Mouse (Mus musculus): ENCODE measurements at regions not wholly inside any gene's neighbourhood (a gene's known extent, or its start where the extent isn't known, plus 50 kb on each side); places are given as distances from the start of the nearest gene placed in this dataset.

DNA sequence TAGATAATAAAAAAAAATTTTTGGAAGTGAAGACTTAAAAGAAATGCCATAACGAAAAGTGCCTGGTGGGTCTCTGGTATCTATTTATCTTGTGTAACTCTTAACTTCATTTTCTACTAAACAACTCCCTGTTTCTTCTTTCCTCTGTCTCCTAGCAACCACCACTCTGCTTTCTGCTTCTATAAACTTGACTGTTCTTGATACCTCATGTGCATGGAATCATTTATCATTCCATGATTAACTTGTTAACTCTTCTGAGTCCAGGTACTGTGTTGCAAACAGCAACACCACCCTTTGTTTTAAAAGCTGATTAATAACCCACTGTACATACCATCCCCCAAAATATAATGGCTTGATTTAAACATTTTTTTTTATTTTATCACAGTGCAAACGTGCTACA, 325.0 kb downstream of the Mettl4 start:
- in situ Hi-C loops (cut with MboI, MseI) = no loop called here

DNA sequence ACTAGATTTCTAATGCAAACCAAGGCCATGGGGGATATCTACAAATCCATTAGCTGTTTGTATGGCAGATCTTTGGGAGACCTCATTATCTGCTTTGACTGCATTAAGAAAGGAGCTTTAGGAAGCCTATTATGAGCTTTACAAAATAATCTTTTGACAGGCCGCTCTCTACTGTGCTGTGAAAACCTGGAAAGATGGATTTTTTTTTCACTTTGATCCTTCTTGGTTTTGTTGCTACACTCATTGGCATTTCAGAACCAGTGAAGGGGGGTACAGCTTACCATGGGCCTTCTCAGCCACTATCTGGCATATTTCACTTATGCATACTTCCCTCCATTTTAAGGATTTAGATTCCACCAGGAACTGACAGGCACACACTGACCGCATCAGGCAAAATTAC, 366.8 kb downstream of the Mettl4 start:
- in situ Hi-C loops (cut with MboI, MseI) = no loop called here

GRCm38 (mm10) chr17:94335688-94336087, 414.1 kb downstream of the Mettl4 start:
- in situ Hi-C loops (cut with MboI, MseI) = no loop called here

DNA sequence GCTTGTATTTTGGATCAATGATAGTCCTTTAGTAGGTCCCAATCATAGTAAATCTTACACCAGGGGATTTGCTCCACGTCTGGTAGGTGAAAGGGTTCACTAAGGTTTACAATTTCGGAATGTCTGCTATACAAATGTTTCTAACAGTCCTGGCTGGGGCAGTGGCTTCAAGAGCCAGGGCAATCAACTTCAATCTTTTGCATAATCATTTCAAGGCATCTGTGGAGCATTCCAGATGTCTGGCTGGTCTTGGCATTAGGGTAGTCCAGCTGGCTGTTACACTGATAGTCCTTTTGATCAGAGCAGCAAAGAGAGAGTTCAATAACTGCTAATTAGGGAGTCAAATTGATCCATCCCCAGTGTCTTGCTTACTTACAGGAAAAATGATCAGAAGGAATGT, 423.6 kb downstream of the Mettl4 start:
- in situ Hi-C loops (cut with MboI, MseI) = no loop called here

DNA sequence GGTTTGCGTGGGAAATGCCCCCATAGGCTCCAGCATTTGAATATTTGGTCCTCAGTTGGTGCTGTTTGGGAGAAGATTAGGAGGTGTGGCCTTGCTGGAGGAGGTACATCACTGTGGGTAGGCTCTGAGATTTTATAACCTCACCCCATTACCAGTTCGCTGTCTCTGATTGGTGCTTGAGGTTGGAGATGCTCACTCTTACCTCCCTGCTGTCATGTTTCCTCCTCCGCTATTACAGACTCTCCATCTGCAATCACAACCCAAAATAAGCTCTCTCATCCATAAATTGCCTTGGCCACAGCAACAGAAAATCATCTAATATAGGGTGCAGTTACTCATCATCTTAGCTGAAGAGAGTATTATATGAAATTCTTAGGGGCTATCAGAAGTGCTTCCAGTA, 458.6 kb downstream of the Mettl4 start:
- in situ Hi-C loops (cut with MboI, MseI) = no loop called here

GRCm38 (mm10) chr17:94287612-94288159, 462.1 kb downstream of the Mettl4 start:
- in situ Hi-C loops (cut with MboI, MseI) = loop anchor here in 1 of 2 experiments (10.0 kb wide), 1 partner anchor 123 kb away; no protein-coding TSS in a partner anchor

DNA sequence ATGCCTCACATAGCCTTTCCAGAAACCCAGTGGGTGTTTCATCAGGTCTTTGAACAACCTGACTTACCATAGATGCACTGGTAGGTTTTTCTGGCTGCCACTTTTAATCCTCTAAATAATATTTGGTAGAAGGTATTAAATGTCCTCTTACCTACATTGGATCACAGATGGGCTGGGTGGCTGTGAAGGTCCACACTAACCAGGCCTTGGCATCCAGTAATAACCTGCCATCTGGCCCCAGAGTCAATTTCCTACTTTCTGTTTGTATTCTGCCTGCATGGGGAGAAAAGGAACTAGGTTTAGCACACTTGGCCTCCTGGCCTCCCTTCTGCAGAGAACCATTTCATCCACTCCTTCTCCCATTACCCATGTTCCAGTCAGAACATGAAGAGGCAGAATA, 473.0 kb downstream of the Mettl4 start:
- in situ Hi-C loops (cut with MboI, MseI) = no loop called here

DNA sequence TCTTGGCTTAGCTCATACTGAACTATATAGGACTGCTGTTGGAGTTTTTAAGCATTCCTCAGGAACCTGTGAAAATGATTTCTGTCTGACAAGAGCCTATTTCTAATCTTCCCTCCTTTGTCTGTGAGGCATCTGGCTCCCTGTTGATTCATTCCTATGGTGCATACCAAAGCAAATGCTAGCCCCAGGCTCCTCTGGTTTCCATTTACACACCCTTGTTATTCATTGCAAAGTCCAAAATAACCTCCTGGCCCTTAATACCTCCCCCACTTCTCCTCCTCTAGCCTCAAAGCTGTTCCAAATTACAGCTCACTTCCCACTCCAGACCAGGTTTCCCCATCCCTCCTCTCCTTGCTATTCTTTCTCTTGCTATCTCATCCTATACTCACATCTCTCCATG, 480.1 kb downstream of the Mettl4 start:
- in situ Hi-C loops (cut with MboI, MseI) = no loop called here

- in situ Hi-C loops (cut with MboI, MseI) = no loop called here
These were observed 494.2 kb downstream of the Mettl4 start for GRCm38 (mm10) chr17:94255666-94256065.

DNA sequence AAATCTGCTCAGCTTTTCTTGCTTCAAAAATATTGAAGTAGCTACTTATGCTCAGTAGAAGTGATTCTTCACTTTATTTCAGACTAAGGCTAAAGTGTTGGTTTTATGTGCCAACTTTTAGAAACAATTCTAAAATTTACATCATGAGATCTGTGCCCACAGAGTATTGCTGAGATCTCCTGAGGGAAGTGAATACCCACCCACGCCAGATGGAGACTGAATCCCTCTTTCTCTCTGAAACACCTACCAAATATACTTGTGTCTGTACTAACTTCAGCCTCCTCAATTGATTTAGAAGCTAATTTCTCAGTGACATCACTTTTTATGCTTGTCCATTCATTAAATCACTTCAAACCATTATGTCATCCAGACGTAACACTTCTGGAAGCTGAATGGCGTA, 495.0 kb downstream of the Mettl4 start:
- in situ Hi-C loops (cut with MboI, MseI) = no loop called here

DNA sequence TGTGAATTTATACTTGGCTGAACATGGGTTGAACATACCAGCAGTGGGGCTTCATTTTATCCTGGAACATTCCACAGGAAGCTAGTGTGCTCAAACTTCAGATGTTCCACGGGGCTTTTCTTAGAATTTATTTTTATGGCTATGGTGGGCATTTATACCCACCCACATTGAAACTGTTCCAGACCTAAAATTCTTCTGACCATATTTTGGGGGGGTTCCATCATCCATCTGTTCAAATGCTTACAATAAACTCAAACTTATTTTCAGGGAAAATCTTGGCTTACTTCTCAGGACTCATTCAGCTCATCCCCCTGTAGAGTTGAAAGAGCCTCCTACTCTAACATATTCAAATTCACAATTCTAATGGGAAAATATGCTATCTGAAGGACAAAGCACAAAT, 506.0 kb downstream of the Mettl4 start:
- in situ Hi-C loops (cut with MboI, MseI) = no loop called here

GRCm38 (mm10) chr17:94226136-94226535, 523.7 kb downstream of the Mettl4 start:
- in situ Hi-C loops (cut with MboI, MseI) = no loop called here
